Mouse (Mus musculus): ENCODE data around the gene Scimp.

- no peak for TF ChIP-seq ETS1 (conservative IDR thresholded peaks at IDR 0.05; ENCODE audit: low read depth, low read length)
- TF ChIP-seq POLR2A (IDR thresholded peaks at IDR 0.05; ENCODE audit: low read depth, low read length): no peak
- TF ChIP-seq EP300 (IDR thresholded peaks at IDR 0.05; ENCODE audit: low read length): no peak
These were observed 730 bp downstream of the Scimp start for GRCm38 (mm10) chr11:70811471-70812240.
